Mouse (Mus musculus) myocyte (in vitro differentiated cells): Measurements from ENCODE around the gene Npc2.

ENCODE experiments used
- CEBPB ChIP-seq: IDR thresholded peaks from 2 replicates; pipeline ENCODE4 v1.6.1; 2011; ENCODE audit warnings: mild to moderate bottlenecking, moderate library complexity; ENCODE audit not compliant: poor library complexity, insufficient read depth, severe bottlenecking
- MAX ChIP-seq: IDR thresholded peaks from one replicate; pipeline ENCODE4 v1.6.1; 2011; ENCODE audit warnings: low read depth, mild to moderate bottlenecking, control low read depth
- MYOD1 ChIP-seq, 3 experiments: IDR thresholded peaks; one replicate each; pipeline ENCODE4 v1.6.1; 2011; ENCODE audit warnings: control low read depth in 2 of 3, low read depth in 2 of 3, mild to moderate bottlenecking in 2 of 3, moderate library complexity in 1 of 3; ENCODE audit not compliant: insufficient read length in 2 of 3, control insufficient read depth in 1 of 3
- MYOG ChIP-seq, 3 experiments: IDR thresholded peaks; one replicate each; pipeline ENCODE4 v1.6.1; 2011; ENCODE audit warnings: control low read depth in 2 of 3, low read depth in 2 of 3, mild to moderate bottlenecking in 2 of 3; ENCODE audit not compliant: insufficient read length in 2 of 3, control insufficient read depth in 1 of 3, insufficient read depth in 1 of 3
- POLR2A ChIP-seq: IDR thresholded peaks from one replicate; pipeline ENCODE4 v1.6.1; 2011; ENCODE audit warnings: low read depth, mild to moderate bottlenecking, control low read depth, moderate library complexity; ENCODE audit not compliant: insufficient read length
- POLR2AphosphoS2 ChIP-seq: IDR thresholded peaks from one replicate; pipeline ENCODE4 v1.6.1; 2011; ENCODE audit warnings: low read depth, control low read depth; ENCODE audit not compliant: insufficient read length
- TCF12 ChIP-seq: IDR thresholded peaks from one replicate; pipeline ENCODE4 v1.6.1; 2011; ENCODE audit warnings: mild to moderate bottlenecking, control low read depth; ENCODE audit not compliant: poor library complexity, insufficient read depth, severe bottlenecking
- TCF3 ChIP-seq: IDR thresholded peaks from one replicate; pipeline ENCODE4 v1.6.1; 2011; ENCODE audit warnings: low read depth, control low read depth; ENCODE audit not compliant: insufficient read length
- USF1 ChIP-seq: IDR thresholded peaks from one replicate; pipeline ENCODE4 v1.6.1; 2011; ENCODE audit warnings: low read depth, mild to moderate bottlenecking, control low read depth, moderate library complexity

- TF ChIP-seq MAX: no peak
- TF ChIP-seq MYOG (IDR thresholded peaks at IDR 0.05; ENCODE audit: control insufficient read depth in 1 of 3, insufficient read depth in 1 of 3, insufficient read length in 2 of 3, low read depth in 2 of 3): no peak
- no peak for TF ChIP-seq POLR2AphosphoS2
- no peak for TF ChIP-seq MYOD1 (IDR thresholded peaks at IDR 0.05; ENCODE audit: control insufficient read depth in 1 of 3, insufficient read length in 2 of 3, low read depth in 2 of 3)
- TF ChIP-seq POLR2A: no peak
- TF ChIP-seq USF1: no peak
- TF ChIP-seq CEBPB: no peak
- no peak for TF ChIP-seq TCF12
- no peak for TF ChIP-seq TCF3
These were observed 39.6 kb downstream of the Npc2 start for GRCm38 (mm10) chr12:84733366-84733765.
